Mouse (Mus musculus): ENCODE data around the gene Gabbr2.

Gabbr2 gene

DNA sequence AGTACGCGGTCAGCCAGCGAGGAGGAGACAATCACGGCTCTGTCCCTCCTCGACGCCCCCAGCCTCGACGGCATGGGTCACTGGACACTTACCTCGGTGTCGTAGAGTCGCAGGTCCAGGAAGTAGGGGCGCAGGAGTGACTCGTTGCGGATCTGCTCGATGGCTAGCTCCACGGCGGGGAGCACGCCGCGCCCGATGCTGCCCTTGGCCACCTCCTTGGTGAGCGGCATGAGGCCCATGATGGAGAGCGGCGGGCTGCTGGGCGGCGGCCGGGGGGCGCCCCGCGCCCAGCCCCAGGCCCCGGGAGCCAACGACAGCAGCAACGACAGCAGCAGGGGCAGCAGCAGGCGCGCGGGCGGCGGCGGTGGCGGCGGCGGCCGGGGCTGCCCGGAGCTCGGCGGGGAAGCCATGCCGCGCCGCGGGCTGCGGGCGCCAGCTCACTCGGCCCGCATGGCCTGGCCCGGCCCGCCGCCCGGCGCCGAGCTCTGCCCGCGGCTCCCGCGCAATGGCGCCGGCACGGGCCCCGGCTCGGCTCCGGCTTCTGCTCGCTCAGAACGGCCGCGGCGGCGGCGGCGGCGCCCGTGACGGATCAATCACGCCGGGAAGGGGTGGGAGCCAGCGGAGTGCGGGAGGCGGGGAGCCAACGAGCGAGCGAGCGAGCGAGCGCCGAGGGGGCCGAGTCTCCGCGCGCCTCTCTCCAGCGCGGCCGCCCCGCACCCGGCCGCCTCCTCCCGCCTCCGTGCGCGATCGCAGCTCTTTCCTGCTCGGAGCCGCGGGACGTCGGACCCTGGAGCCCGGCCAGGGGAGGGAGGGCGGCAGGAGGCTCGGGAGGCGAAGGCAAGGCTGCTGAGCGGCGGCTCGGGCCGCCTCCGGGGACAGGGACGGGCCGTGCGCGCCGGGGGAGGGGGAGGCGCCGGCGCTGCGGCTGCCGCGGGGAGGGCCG, at the start of gene Gabbr2:
TSS of gene Gabbr2 (minus strand) at position 858 of the 943 bp plus-strand sequence.
- DNase-seq (ENCODE audit: low read depth) = no peak

DNA sequence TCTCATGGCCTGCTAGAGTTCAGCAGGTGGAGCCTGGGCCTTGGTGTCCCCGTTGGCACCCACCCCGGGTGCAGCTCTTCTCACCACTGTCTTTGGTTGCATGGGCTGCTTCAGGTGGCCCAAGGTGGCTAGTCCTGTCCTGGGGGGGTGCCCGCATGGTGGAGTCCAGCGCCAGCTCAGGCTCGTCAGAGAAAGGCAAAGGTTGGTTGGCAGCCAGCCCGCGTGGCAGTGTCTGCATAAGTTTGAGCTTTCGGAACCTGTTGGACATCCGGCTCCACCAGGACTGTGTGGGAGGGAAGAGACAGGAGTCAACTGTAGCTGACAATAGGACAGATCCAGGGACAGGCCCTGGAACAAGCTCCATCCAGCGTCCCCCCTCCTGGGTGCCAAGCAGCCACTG, 47.9 kb upstream of the Gabbr2 start:
- DNase-seq (ENCODE audit: low read depth) = no peak

DNA sequence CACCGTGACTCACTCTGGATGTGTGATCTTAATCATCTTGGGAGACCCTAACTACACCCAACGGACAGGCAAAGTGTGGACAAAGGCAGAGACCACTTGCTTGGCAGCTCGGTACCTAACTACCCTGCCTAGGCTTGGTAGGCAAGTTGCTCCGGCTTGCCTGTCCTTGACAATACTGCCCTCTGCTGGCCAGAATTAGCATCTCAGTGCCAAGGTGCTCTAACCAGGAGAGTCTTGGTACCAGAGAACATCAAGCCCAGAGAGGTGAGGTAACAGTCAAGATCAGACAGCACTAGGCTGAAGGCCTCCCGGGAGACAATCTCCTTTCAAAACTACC, 45.6 kb upstream of the Gabbr2 start:
- DNase-seq (ENCODE audit: low read depth) = peak; percentile 76

DNA sequence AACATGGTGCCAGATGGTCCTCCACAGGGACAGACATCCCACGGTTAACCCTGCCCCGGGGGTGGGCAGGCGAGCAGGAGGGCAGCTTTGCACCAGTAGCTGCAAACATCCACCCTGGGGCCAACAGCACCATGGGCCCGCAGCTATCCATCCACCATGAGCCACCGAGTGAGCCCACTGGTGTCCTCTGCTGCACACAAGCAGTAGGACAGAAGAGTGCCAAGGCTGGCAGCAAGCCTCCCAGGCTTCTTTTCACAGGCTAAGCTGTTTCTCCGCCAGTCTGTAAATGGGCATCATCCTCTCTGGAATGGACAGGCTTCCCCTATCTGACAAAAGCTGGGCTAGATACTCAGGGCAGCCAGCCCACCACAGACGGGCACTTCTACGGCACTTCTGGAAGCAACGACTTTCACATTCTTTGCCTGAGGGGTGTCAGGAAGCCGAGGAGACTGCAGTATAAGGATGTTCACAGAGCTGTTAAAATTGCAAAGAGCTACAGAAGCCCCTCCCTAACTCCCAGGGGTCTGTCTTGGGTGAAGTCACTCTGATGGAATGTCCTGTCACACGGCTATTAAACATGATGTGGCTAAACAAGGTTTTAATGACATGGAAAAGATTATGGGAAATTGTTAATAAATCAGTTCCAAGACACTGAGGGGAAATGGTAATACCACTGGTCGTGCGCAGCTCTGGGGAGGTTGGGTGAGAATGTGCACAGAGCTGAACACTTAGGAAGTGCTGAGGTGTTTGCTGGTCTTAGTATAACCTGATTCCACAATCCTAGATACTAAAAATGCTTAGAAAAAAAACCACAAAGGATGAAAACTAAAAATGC, 45.0 kb upstream of the Gabbr2 start:
- DNase-seq (ENCODE audit: low read depth) = no peak

DNA sequence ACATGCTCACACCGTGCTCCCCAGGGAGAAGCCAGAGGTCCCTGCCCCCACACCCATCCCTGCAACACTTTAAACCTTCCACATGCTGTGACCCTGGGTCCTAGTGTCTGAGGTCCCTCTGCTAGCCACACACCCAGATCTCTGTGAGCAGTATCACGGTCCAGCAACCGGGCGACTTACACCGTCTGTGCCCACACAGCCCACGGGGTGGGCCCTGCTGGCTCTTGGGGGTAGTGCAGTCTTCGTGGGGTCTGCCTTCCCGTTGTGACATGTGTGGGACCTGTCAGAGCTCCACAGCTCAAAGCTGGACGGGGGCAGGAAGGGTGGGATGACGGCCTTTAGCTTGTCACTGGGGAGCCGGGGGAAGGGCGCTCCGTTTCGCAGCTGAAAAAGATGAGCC, 43.9 kb upstream of the Gabbr2 start:
- no peak for DNase-seq (ENCODE audit: low read depth)

DNA sequence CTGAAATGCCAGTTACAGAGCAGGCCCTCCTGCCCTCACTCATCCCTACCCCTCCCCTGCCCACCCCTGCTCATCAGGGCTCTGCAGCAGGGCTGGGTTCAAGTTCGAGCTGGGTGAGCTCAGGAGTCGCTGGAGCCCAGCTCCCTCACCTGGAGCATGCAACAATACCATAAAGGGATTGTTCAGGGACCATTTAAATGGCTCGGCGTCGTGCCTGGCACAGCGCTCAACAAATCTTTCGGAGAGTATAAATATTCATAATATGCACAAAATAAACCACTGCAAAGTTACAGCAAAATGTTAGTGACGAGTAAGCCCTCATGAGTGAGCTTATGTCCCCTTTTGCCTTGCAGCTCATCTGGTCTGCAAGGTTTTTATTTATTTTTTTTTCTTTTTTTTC, 40.5 kb upstream of the Gabbr2 start:
- no peak for DNase-seq (ENCODE audit: low read depth)

DNA sequence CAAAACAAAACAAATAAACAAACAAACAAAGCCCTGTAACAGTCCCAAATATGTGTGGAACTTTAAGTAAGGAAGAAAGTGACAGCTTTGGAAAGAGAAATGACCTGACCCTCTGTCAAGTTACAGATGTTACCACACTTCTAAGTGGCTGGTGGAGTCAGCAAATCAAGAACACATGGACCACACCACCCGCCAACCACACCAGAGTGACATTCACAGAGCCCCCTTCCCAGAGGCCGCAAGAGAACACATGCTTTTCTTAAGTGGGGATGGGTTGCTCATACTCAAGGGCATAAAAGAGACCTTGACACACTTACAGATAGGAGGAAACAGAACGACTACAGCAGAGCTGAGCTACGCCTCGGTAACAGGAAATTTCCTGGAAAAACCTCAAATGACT, 37.1 kb upstream of the Gabbr2 start:
- DNase-seq (ENCODE audit: low read depth) = no peak

DNA sequence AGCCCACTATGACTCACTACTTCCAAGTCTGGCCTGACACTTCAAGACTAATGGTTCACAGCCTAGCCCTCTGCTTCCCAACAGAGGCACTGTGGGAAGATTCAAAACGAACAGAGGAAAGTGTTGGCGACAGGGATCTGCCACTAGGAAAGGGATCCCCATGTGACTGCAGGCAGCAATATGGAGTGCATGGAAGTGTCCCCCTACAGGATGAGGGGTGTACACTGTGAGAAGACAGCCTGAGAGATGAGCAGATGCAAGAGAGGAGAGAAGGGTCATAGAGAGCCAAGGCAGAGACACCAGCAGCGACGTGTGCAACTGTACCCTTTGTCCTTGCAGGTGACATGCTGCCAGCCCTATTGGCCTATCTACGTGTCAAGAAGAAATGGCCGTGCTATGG, 32.3 kb upstream of the Gabbr2 start:
- DNase-seq (ENCODE audit: low read depth) = no peak

DNA sequence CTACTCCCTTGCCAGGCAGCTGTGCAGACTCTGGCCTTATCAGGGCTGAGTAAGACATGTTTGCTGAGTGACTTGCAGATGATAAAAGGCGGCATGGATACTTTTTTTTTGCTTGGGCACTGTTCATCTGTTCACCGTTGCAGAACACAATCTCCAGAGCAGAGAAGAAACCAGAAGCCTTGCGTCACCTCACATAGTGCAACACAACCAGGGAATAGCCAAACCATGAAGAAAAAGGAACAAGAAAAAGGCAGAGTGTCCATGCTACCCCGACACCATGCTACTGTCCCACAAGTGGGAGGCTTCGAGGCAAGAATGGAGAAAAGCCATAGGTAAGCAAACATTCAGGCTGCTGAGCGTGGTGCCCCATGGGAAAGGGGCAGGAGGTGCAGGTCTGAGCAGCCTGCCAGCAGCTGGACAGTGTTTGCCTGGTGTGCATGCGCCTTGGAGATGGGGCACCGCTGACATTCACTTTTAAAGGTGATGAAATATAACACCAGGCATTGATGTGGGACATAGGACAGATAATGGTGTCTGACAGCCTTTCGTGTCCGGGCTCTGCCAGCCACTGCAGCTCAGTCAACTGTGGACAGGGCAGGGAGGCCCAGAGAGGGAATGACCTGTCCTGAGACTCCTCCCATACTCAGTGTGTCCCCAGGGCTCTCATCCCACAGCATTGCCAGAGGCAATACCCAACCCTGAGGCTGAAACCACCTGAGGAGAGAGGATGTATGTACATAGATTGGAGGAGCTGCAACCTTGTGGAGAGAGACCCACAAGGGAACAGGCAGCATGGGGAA, 31.3 kb upstream of the Gabbr2 start:
- DNase-seq (ENCODE audit: low read depth) = no peak

DNA sequence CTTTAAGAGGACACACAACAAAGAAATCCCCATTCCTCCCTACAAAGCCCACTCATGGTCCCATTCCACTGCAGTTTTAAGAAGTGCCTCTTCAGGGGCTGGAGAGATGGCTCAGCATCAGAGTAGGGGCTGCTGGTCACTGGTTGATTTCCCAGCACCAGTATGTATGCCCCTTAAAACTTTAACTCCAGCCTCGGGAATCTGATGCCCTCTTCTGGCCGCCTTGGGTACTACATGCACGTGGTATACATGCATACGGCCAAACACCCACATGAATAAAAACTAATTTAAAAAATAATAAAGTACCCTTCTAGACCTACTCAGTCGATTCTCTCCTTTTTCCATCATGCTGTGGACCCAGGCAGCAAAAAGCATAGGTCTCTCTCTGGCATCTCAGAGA, 28.9 kb upstream of the Gabbr2 start:
- peak; percentile 31 for DNase-seq (ENCODE audit: low read depth)

DNA sequence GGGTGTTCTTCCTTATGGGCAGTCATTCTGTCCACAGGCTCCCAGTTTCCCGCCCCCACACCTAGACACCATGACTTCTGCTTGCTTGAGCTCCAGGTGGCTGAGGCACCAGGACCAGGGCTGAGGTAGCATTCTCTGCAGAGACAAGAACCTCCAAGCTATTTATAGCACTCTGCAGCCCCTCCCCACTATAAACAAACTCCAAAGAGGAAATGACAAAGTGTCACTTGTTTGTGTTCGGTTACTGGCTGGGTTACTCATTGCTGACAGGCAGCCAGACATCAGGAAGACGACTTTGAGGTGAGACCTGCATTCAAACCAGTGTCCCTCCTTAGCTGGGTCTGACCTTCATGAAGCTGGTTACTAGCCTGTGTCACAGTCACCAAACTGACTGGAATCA, 23.5 kb upstream of the Gabbr2 start:
- no peak for DNase-seq (ENCODE audit: low read depth)

DNA sequence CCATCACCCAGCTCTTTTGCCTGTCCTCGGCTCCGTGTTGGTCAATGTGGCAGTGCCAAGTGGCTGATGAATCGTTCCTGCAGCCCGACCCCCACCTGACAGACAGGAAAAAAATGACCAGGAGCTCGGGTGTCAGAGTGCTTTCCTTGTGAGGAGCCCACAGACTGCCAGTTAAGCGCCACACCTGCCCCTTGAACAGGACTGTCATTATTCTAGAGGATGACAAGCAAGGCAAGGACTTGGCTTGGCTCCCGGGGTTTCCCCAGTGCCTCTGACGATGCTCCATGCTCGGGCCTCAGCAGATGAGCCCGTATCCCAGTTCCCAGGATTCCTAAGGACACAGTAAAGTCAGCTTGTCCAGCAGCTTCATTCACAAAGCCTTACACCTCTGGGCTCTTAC, 20.8 kb upstream of the Gabbr2 start:
- DNase-seq (ENCODE audit: low read depth) = no peak

DNA sequence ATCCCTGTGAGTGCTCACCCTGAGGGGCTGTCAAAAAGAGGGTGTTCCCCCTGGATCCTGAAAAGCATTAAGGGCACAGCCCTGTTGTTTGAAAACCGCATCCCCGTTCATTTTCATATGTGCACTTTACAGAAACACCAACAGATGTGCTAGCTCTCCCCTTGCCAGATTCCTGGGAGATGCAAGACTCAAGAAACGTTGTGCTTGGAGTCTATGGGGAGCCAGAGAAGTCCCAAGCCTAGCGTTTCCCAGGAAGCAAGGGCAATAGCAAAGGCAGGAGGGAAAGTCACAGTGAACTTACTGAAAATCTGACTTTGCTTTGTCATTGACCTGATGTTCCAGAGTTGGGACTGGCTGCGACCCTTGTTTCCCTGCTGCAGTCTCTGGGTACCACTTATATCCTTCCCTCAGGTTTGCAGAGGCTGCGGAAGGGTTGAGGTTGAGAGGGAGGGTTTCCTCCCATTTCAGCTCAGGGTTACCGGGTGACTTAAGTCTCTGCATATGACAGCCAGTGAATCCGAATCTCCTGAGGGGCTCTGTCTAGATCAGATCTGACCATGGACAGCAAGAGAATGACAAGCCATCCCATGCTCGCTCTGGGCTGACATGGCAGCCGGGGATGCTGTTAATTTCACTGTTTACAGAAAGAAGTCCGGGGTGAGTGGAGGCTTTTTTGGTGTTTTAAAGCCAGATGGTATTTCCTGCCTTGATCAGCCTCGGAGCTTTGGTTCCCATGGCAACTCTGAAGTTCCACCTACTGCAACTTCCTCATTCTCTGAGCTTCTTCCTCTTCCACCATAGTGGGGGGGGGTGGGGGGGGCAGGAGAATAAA, 18.9 kb upstream of the Gabbr2 start:
- peak; percentile 56 for DNase-seq (ENCODE audit: low read depth)

DNA sequence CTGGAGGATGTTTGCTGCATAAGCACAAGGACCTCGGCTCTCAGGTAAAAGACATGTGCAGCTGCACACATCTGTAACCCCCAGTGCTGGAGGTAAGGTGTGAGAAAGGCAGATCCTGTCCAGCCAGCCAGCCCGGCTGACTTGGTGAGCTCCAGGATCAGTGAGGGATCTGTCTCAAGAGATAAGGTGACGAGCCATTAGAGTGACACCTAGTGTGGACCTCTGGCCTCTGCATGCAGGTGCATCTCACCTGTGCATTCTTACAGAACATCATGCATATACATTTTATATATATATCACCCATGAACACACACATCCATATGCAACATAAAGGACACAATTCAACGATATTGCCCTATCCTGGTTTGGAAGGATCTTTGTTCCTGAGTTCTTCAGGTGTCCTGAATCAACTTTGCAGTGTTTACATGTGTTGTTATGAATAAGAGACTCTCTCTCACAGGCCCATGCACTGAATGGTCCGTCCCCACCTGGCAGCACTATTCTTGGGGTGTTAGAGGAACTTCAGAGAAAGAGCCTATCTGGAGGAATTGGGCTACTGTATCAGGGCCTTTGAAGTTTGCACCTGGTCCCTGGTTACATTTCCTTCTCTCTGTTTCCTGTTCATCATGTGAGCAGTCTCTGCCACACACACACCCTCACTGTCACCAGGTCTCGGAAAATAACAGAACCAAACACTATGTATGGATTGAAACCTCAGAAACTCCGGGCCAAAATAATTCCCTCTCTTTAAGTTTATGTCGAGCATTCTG, 9.1 kb upstream of the Gabbr2 start:
- no peak for DNase-seq (ENCODE audit: low read depth)

DNA sequence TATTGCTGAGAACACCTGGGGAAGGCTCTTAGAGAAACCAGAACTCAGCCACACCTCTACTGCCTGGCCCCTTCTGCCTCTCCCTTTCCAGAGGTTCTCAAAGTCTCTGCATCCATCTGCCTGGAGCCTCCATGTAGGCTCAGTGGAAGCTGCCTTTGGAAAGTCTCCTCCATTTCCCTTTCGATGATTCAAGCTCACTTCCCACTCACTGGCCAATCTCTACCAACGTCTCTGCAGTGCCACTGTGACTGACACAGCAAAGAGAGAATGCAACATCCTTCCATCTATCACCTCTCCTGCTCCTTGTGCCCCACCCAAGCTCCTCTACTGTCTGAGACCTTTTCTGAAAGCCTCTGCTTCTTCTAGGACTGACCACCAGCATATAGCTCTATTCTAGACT, 6.3 kb upstream of the Gabbr2 start:
- DNase-seq (ENCODE audit: low read depth) = no peak

DNA sequence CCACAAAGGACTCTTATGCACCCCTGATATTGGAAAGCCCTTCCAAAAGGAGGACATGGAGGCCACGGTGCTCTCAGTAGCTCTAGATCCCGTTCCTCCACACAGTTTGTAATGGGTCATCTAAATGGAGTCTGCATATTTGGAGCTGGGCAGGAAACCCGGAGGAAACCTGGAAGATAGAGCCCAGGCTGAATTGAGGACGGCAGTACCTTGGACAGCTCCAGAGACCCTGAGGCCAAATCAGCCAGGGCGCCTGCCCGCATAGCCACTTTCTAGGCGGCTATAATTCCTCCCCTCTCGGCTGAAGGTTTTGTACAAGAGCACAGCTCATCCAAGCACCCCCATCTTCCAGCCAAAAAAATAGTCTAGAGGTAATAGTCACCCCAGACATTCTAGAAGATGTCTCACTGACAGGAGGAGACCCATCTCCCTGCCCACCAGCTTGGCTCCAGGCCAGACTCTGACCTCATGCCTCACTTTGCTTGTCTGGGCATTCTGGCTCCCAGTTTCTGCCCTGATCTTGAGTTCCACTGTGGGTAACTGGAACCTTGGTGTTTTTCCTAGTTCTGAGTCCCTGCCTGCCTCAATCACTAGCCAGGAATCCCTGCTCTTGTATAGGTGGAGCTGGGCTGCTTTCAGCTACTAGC, 1.3 kb upstream of the Gabbr2 start:
- DNase-seq (ENCODE audit: low read depth) = peak; percentile 37

DNA sequence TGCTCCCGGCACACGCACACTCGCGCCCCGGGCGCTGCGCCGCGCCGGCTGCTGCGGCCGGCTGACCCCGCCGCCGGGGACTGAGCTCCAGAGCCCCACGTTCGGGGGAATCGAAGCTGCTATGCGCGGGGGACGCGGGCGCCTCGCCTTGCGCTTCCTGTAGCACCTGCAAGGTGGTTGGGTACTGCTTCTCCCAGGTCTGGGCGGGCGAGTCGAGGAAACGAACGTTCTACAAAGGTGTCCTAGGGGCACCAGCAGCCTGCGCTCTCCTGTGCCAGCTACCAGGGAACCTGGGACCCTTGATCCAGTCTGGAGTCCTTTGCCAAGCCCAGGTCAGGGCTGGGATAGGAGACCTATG, 265 bp upstream of the Gabbr2 start:
- no peak for DNase-seq (ENCODE audit: low read depth)

DNA sequence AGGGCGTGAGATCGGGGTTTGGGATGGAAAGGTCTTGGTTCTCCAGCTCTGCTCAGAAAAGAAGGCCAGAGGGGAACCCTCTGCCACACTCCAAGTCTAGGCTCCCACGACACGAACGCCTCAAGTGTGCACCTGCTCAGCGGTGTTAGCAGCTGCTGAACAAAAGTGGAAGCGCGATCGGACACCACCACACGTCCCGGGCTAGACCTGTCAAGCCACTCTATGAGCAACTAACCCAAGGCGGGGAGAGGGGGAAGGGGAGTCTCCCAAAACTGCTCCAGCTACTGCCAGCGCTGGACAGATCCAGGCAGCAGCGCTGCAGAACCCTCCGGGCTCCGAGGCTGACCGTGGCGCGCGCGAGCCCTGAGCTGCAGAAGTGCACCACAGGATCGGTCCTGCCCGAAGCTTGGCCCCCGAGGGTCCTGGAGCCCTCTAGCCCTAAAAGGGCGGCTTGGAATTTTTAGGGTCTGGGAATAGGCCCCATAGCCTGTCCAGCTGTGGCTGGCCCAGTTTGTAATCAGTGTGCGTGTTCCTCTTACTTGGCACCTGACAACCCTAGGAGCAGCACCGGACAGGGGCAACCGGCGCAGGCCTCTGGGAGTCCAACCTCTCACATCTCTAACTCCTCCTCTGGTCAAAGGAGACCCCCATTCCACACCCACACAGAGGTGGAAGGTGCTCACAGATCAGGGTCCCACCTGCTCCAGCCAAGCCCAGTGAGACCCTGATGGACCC, 1.2 kb downstream of the Gabbr2 start:
- DNase-seq (ENCODE audit: low read depth) = no peak

DNA sequence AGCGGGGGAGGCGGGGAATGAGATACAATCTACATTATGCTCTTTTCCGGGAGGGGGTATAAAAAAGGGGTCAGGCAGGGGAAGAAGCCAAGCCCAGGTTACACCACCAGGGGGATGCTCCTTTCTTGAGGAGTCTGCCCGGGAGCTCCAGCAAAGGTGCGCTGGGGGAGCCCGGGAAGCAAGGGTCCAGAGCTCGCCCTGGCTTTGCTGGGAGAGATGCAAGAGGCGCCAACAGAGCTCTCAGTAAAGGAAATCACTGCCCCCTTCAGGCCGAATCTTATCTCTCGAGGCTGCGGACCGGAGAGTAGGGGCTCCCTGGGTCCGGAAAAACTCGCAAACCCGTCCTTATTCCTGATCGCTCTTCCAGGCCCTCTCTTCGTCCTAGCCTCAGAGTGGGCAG, 1.8 kb downstream of the Gabbr2 start:
- no peak for DNase-seq (ENCODE audit: low read depth)

DNA sequence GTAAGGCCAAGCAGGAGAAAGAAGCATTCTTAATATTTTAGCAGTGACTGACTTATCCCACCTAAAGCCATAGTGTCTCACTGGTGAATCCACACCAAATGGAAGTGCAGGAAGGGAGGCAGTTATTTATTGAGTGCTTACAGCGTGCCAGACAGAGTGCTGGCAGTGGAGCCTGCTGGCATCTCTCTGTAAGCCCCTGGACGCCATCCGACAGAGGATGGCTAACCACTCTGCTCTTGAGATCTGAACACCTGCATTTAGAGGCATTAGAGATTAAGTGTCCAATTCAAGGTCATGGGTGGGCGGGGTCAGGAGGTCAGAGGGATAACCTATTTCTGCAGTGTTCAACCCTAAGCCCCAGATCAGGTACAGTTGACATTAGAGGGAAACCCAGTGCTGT, 2.8 kb downstream of the Gabbr2 start:
- no peak for DNase-seq (ENCODE audit: low read depth)

Measured in c-Kit-positive CD71-negative TER-119-negative erythroid progenitor cells, embryonic 14.5 days (primary cell).